Mouse (Mus musculus) intestine, postnatal 0 days (tissue): ENCODE results near the gene Dag1. TPM values are rescaled to one million over a fixed set of nuclear protein-coding genes. Genes with fewer than 3 reads are reported as not detected.

Source experiments
- ATAC-seq: fragments of 200-750 bp; cut with Nextera tagmentation; 2 replicates; pipeline ENCODE4 v1.8.0; 2017; ENCODE audit warnings: mild to moderate bottlenecking, moderate TSS enrichment, moderate library complexity
- H3K27ac ChIP-seq: fragments of 300-500 bp; sonication (generic); 2 replicates; pipeline ENCODE4 v1.5.1; 2014; ENCODE audit warnings: mild to moderate bottlenecking, low read depth, low read length, moderate library complexity
- H3K27me3 ChIP-seq: fragments of 300-500 bp; sonication (generic); replicated peaks from 2 replicates; pipeline ENCODE4 v1.6.1; 2014; ENCODE audit warnings: low read length, mixed read lengths; ENCODE audit not compliant: control insufficient read depth, insufficient read depth
- H3K36me3 ChIP-seq: fragments of 300-500 bp; sonication (generic); 2 replicates; pipeline ENCODE4 v1.6.1; 2014; ENCODE audit warnings: mild to moderate bottlenecking, moderate library complexity; ENCODE audit not compliant: control insufficient read depth, insufficient read depth
- H3K4me1 ChIP-seq: fragments of 300-500 bp; sonication (generic); replicated peaks from 2 replicates; pipeline ENCODE4 v1.6.1; 2014; ENCODE audit warnings: antibody characterized with exemption, low read length, mixed read lengths; ENCODE audit not compliant: control insufficient read depth, insufficient read depth
- H3K4me2 ChIP-seq: fragments of 300-500 bp; sonication (generic); replicated peaks from 2 replicates; pipeline ENCODE4 v1.6.1; 2014; ENCODE audit warnings: low read depth, mild to moderate bottlenecking, moderate library complexity
- H3K4me3 ChIP-seq: fragments of 300-500 bp; sonication (generic); 2 replicates; pipeline ENCODE4 v1.5.1; 2014; ENCODE audit warnings: low read depth, low read length
- H3K9ac ChIP-seq: fragments of 300-500 bp; sonication (generic); 2 replicates; pipeline ENCODE4 v1.6.1; 2014; ENCODE audit warnings: mild to moderate bottlenecking, low read depth, low read length
- H3K9me3 ChIP-seq: fragments of 300-500 bp; sonication (generic); 2 replicates; pipeline ENCODE4 v1.6.1; 2016; ENCODE audit warnings: mixed run types; ENCODE audit not compliant: control insufficient read depth
- CTCF ChIP-seq: sonication (generic); IDR thresholded peaks from 2 replicates; pipeline ENCODE4 v1.5.1; 2016; ENCODE audit warnings: low read depth, mild to moderate bottlenecking, control low read depth, antibody characterized with exemption, moderate library complexity
- whole genome bisulfite sequencing: fragments of 180-500 bp; shearing (Covaris S2); extraction: QIAGEN DNeasy Blood & Tissue Kit; methylation state at CpG from one replicate; pipeline ENCODE4 v1.1.7; 2014; 5-methylcytosine and 5-hydroxymethylcytosine counted together
- polyA plus RNA-seq: library from polyadenylated mRNA; unstranded; fragments of >200 nt; fragmentation: Nextera tagmentation; extraction: Ambion mirVana; gene quantifications from 2 replicates; pipeline ENCODE4 v1.2.1, GENCODE M21; 2015

Dag1 gene
- polyA plus RNA-seq, 1 experiment from 2014 or later = 44.6 TPM

- Histone ChIP-seq H3K27me3 (no peaks in the 10 kb centered on the region), H3K9ac (no peak overlapping the region), H3K4me1 (no peaks in the 10 kb centered on the region), H3K36me3 (no peaks in the 10 kb centered on the region), H3K9me3 (no peaks in the 10 kb centered on the region), H3K4me2 (no peak overlapping the region), H3K27ac (no peak overlapping the region), H3K4me3 (no peak overlapping the region)
- no peak for ATAC-seq
- 58% methylated on average over 7 of the region's 7 CpGs for WGBS
- no peak for TF ChIP-seq CTCF
These were observed 105.9 kb downstream of the Dag1 start for GRCm38 (mm10) chr9:108157891-108158290.

- WGBS = 83% methylated on average over 6 of the region's 6 CpGs
These were observed 106.3 kb downstream of the Dag1 start for GRCm38 (mm10) chr9:108157451-108157850.

GRCm38 (mm10) chr9:108156786-108157185, 107.0 kb downstream of the Dag1 start:
- no peaks in the 10 kb centered on the region for H3K36me3 ChIP-seq
- TF ChIP-seq CTCF = no peak
- no peak overlapping the region for H3K9ac ChIP-seq
- H3K4me1 ChIP-seq = no peaks in the 10 kb centered on the region
- H3K27ac ChIP-seq = no peak overlapping the region
- no peak for ATAC-seq
- H3K4me3 ChIP-seq = no peak overlapping the region
- H3K9me3 ChIP-seq = no peaks in the 10 kb centered on the region
- 83% methylated on average over 5 of the region's 5 CpGs for WGBS
- H3K27me3 ChIP-seq = no peaks in the 10 kb centered on the region
- no peak overlapping the region for H3K4me2 ChIP-seq

More at GRCm38 (mm10) chr9:108157451-108157850, 106.3 kb downstream of the Dag1 start:
- ATAC-seq = no peak
- no peak for TF ChIP-seq CTCF
- Histone ChIP-seq H3K27ac (no peak overlapping the region), H3K36me3 (no peaks in the 10 kb centered on the region), H3K9ac (no peak overlapping the region), H3K27me3 (no peaks in the 10 kb centered on the region), H3K4me1 (no peaks in the 10 kb centered on the region), H3K4me3 (no peak overlapping the region), H3K4me2 (no peak overlapping the region), H3K9me3 (no peaks in the 10 kb centered on the region)

GRCm38 (mm10) chr9:108154814-108155213, 108.9 kb downstream of the Dag1 start:
- Histone ChIP-seq H3K9ac (no peak overlapping the region), H3K9me3 (no peaks in the 10 kb centered on the region), H3K27me3 (no peaks in the 10 kb centered on the region), H3K4me1 (no peaks in the 10 kb centered on the region), H3K4me2 (no peak overlapping the region), H3K4me3 (no peak overlapping the region), H3K27ac (no peak overlapping the region), H3K36me3 (no peaks in the 10 kb centered on the region)
- TF ChIP-seq CTCF = no peak
- no peak for ATAC-seq
- WGBS = 89% methylated on average over 12 of the region's 12 CpGs

Other genes with a start within 250 kb of the Dag1 start
- 146 and 154 TPM in 2 replicates for gene Gmppb, start 214.7 kb downstream of the Dag1 start, polyA plus RNA-seq
- 4.4 and 4.8 TPM in 2 replicates for gene Amigo3, start 210.8 kb downstream of the Dag1 start, polyA plus RNA-seq
- 0.78 and 0.84 TPM in 2 replicates for gene Mst1, start 183.5 kb downstream of the Dag1 start, polyA plus RNA-seq
- 17.2 and 18.2 TPM in 2 replicates for gene Rnf123, start 180.6 kb downstream of the Dag1 start, polyA plus RNA-seq
- 82.6 and 98.4 TPM in 2 replicates for gene Apeh, start 169.4 kb downstream of the Dag1 start, polyA plus RNA-seq
- 1.6 and 1.9 TPM in 2 replicates for gene Bsn, start 73.6 kb downstream of the Dag1 start, polyA plus RNA-seq
- gene Nicn1, start 26.5 kb upstream of the Dag1 start, polyA plus RNA-seq = 12.4 and 15.6 TPM in 2 replicates
- gene Amt, start 32.9 kb upstream of the Dag1 start, polyA plus RNA-seq = 4.5 and 4.8 TPM in 2 replicates
- gene Rhoa, start 42.2 kb upstream of the Dag1 start, polyA plus RNA-seq = 313 and 315 TPM in 2 replicates
- gene Tcta, start 42.2 kb upstream of the Dag1 start, polyA plus RNA-seq = 48.6 and 50.4 TPM in 2 replicates
- gene Gpx1, start 74.9 kb upstream of the Dag1 start, polyA plus RNA-seq = 997 and 1,037 TPM in 2 replicates
- gene Usp4, start 83.9 kb upstream of the Dag1 start, polyA plus RNA-seq = 44.9 and 45.2 TPM in 2 replicates
- 0.14 TPM in 1 of 2 replicates, not detected in the other for gene 1700102P08Rik, start 128.8 kb upstream of the Dag1 start, polyA plus RNA-seq
- gene Ccdc36, start 164.5 kb upstream of the Dag1 start, polyA plus RNA-seq = 0.29 TPM in 2 replicates
- not detected in 2 replicates for gene BC048562, start 172.5 kb upstream of the Dag1 start, polyA plus RNA-seq
- gene Ccdc71, start 196.6 kb upstream of the Dag1 start, polyA plus RNA-seq = 29.4 and 30.2 TPM in 2 replicates
- gene Klhdc8b, start 197.6 kb upstream of the Dag1 start, polyA plus RNA-seq = 24.2 and 24.8 TPM in 2 replicates
- gene Lamb2, start 215.8 kb upstream of the Dag1 start, polyA plus RNA-seq = 8.9 and 10.1 TPM in 2 replicates
- 17.2 and 17.6 TPM in 2 replicates for gene Usp19, start 226.6 kb upstream of the Dag1 start, polyA plus RNA-seq
- gene Qars, start 243.7 kb upstream of the Dag1 start, polyA plus RNA-seq = 66.4 and 74.7 TPM in 2 replicates